Mouse (Mus musculus) embryonic facial prominence, embryonic 12.5 days (tissue): ENCODE data around the gene Asns. TPM values are rescaled to one million over a fixed set of nuclear protein-coding genes. Genes with fewer than 3 reads are reported as not detected.
"Not testable (repeated sequence)": the region's sequence is repeated elsewhere in the genome, so short reads cannot be mapped to it uniquely, and the experiment has no call there.

ENCODE experiments used
- ATAC-seq: fragments of 200-750 bp; cut with Nextera tagmentation; 2 replicates; pipeline ENCODE4 v1.8.0; 2017; ENCODE audit not compliant: insufficient number of reproducible peaks, insufficient read depth, low FRiP score, low TSS enrichment
- H3K27ac ChIP-seq: fragments of 300-500 bp; sonication (generic); 2 replicates; pipeline ENCODE4 v1.5.1; 2016; ENCODE audit warnings: mild to moderate bottlenecking
- H3K27me3 ChIP-seq: fragments of 300-500 bp; sonication (generic); 2 replicates; pipeline ENCODE4 v1.6.1; 2016; ENCODE audit warnings: mild to moderate bottlenecking, moderate library complexity
- H3K36me3 ChIP-seq: fragments of 300-500 bp; sonication (generic); 2 replicates; pipeline ENCODE4 v1.6.1; 2016; ENCODE audit warnings: mild to moderate bottlenecking
- H3K4me1 ChIP-seq: fragments of 300-500 bp; sonication (generic); 2 replicates; pipeline ENCODE4 v1.6.1; 2016
- H3K4me2 ChIP-seq: fragments of 300-500 bp; sonication (generic); replicated peaks from 2 replicates; pipeline ENCODE4 v1.6.1; 2016; ENCODE audit warnings: mild to moderate bottlenecking, moderate library complexity
- H3K4me3 ChIP-seq: fragments of 300-500 bp; sonication (generic); 2 replicates; pipeline ENCODE4 v1.5.1; 2016; ENCODE audit warnings: mild to moderate bottlenecking
- H3K9ac ChIP-seq: fragments of 300-500 bp; sonication (generic); 2 replicates; pipeline ENCODE4 v1.6.1; 2016; ENCODE audit warnings: mild to moderate bottlenecking, moderate library complexity
- H3K9me3 ChIP-seq: fragments of 300-500 bp; sonication (generic); 2 replicates; pipeline ENCODE4 v1.6.1; 2016; ENCODE audit warnings: mild to moderate bottlenecking, moderate library complexity
- WGBS: fragments of 180-500 bp; shearing (Covaris S2); methylation state at CpG from one replicate; pipeline ENCODE4 v1.1.7; 2016; 5-methylcytosine and 5-hydroxymethylcytosine counted together
- polyA plus RNA-seq: library from polyadenylated mRNA; unstranded; fragments of >200 nt; fragmentation: Nextera tagmentation; extraction: Ambion mirVana; gene quantifications from 2 replicates; pipeline ENCODE4 v1.2.1, GENCODE M21; 2016

Gene Asns
- polyA plus RNA-seq, 1 experiment from 2014 or later, result 66.5 TPM

- no peak overlapping the region for H3K4me2 ChIP-seq
- 88% methylated on average over 10 of the region's 10 CpGs for WGBS
- H3K4me1 ChIP-seq, result no peaks in the 10 kb centered on the region
- ATAC-seq, result no peak
- no peaks in the 10 kb centered on the region for H3K27me3 ChIP-seq
- no peaks in the 10 kb centered on the region; the same call in 1 of the 2 replicates for H3K36me3 ChIP-seq
- no peak overlapping the region for H3K9ac ChIP-seq
- H3K27ac ChIP-seq, result no peak overlapping the region
- H3K4me3 ChIP-seq, result no peak overlapping the region
- no peaks in the 10 kb centered on the region for H3K9me3 ChIP-seq
Measured at GRCm38 (mm10) chr6:7672438-7673253, 20.4 kb downstream of the Asns start.

GRCm38 (mm10) chr6:7671429-7671828 is 21.6 kb downstream of the Asns start:
- Histone ChIP-seq H3K27ac (no peak overlapping the region), H3K4me1 (no peaks in the 10 kb centered on the region), H3K27me3 (no peaks in the 10 kb centered on the region), H3K9me3 (no peaks in the 10 kb centered on the region), H3K9ac (no peak overlapping the region), H3K4me2 (no peak overlapping the region), H3K4me3 (no peak overlapping the region), H3K36me3 (no peaks in the 10 kb centered on the region; the same call in 1 of the 2 replicates)
- no peak for ATAC-seq
- WGBS, result 67% methylated on average over 3 of the region's 3 CpGs

DNA sequence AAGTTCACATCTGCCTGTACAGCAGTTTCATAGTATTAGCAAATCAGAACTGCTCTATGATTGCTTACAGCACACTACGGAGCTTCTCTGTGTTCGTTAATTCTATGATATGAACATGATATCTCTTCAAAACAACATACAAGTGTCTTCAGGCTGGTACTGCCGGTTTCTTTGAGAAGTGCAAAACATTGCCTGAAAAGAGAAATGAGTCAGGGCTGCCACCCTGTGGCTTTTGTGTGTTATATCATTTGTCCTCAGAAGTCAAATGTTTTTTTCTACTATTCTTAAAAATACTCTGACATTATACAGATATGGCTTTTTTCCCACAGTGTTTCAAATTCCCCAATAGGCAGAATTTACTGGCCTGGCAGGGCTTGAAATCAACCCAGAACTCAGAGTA is 22.5 kb downstream of the Asns start:
- H3K4me3 ChIP-seq, result no peak overlapping the region
- no peak overlapping the region for H3K9ac ChIP-seq
- no peak for ATAC-seq
- H3K4me1 ChIP-seq, result no peaks in the 10 kb centered on the region
- 53% methylated on average over 3 of the region's 3 CpGs for WGBS
- H3K27me3 ChIP-seq, result no peaks in the 10 kb centered on the region
- no peaks in the 10 kb centered on the region; the same call in 1 of the 2 replicates for H3K36me3 ChIP-seq
- H3K4me2 ChIP-seq, result no peak overlapping the region
- H3K27ac ChIP-seq, result no peak overlapping the region
- H3K9me3 ChIP-seq, result no peaks in the 10 kb centered on the region

DNA sequence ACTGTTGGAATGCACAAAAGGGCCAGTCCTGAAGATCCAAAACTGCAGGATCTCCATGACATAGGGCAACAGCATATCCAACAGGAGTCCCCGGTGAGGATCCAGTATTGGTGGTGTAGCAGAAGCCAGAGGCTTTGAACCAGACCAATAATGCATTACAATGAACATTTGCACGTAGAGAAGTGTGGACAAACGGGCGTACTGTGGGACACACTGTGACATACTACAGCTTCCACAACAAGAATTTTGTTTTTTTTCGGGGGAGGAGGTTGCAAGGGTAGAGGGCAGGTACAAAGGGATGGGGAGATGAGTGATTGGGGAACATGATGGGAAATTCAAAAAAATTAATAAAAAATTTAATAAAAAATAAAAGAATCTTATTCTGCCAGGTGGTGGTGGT is 23.3 kb downstream of the Asns start:
- no peaks in the 10 kb centered on the region for H3K36me3 ChIP-seq
- 91% methylated on average over 5 of the region's 5 CpGs for WGBS
- no peak overlapping the region for H3K9ac ChIP-seq

DNA sequence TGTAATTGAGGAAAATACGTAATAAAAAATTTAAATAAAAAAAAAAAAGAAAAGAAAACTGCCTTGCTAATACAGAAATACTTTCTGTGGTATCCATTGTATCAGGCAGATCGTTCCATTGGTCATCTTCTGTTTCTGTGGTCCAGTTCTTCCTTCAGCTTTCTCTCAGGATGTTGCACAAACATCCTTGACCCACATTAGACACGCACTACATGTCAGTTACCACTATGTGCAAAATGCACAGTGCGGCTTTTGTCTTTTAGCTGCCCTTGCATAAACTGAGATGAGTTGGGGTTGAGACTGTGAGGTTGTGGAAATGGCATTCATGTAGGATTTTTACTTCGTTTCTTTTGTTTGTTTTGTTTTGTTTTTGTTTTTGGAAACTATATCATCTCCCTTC is 24.7 kb downstream of the Asns start:
- ATAC-seq, result no peak

More for the DNA sequence above, 23.3 kb downstream of the Asns start:
- Histone ChIP-seq H3K4me3 (no peak overlapping the region), H3K4me2 (no peak overlapping the region), H3K9me3 (no peaks in the 10 kb centered on the region), H3K27me3 (no peaks in the 10 kb centered on the region), H3K4me1 (no peaks in the 10 kb centered on the region), H3K27ac (no peak overlapping the region)
- no peak for ATAC-seq

GRCm38 (mm10) chr6:7665902-7666301 is 27.2 kb downstream of the Asns start:
- H3K27ac ChIP-seq, H3K4me3 ChIP-seq, H3K4me2 ChIP-seq, ATAC-seq, H3K9me3 ChIP-seq, H3K9ac ChIP-seq, H3K4me1 ChIP-seq, H3K27me3 ChIP-seq, H3K36me3 ChIP-seq: not testable (repeated sequence)
- 93% methylated on average over 4 of the region's 4 CpGs for WGBS

More for the DNA sequence above, 24.7 kb downstream of the Asns start:
- Histone ChIP-seq H3K4me2 (no peak overlapping the region), H3K9ac (no peak overlapping the region), H3K9me3 (no peaks in the 10 kb centered on the region), H3K4me3 (no peak overlapping the region), H3K27me3 (no peaks in the 10 kb centered on the region), H3K36me3 (no peaks in the 10 kb centered on the region), H3K27ac (no peak overlapping the region), H3K4me1 (no peaks in the 10 kb centered on the region)
- 78% methylated on average over 5 of the region's 5 CpGs for WGBS

DNA sequence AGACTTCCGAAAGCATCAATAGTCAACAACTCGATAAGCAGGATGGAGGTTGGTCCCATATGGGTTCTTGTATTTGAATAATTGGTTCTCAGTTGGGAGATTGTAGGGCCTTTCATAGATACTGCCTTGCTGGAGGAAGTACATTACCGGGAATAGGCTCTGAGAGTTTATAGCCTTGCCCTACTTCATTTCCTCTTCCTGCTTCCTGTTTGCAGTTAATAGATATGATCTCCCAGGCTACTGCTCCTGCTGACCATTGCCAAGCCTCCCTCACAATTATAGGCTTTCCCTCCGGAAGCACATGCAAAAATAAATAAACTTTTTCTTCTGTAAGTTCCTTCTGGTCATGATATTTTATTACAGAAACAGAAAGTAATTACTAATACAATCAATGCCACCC is 31.6 kb downstream of the Asns start:
- WGBS, result 63% methylated on average over 4 of the region's 4 CpGs

DNA sequence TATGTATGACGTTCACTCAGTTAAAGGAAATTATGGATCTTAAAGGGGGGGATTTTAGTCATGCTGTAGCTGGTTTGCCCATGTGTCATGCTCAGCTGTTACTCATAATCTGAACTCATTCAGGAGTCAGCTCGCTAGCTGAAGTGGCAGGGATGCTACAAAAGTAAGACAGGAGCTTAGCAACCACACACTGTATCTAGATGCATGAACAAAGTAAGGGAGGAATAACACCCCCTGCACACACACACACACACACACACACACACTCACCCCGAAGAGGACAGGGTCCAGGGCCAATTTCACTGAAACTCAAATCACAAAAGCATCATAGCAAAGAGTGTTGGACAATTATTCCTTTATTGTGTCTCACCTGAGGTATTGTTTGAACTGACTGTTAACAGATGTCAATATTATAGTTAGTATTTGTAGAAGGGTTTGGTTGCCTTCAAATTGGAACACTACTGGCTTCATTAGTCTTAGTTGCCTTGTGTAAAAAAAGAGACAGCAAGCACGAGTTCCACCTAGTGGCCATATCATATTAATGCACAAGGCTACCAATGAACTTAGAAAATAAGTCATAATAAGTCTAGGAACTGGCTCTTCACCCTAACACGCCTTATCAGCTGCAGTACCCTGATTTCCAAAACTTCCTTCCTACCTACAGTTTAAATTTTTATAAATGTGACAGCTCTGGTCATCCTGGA is 32.5 kb downstream of the Asns start:
- H3K27ac ChIP-seq, result no peak overlapping the region
- H3K4me2 ChIP-seq, result no peak overlapping the region
- H3K9ac ChIP-seq, result no peak overlapping the region
- H3K9me3 ChIP-seq, result no peaks in the 10 kb centered on the region
- H3K4me3 ChIP-seq, result no peak overlapping the region
- no peaks in the 10 kb centered on the region for H3K36me3 ChIP-seq
- no peak for ATAC-seq
- H3K27me3 ChIP-seq, result no peaks in the 10 kb centered on the region
- WGBS, result 65% methylated on average over 5 of the region's 5 CpGs
- no peaks in the 10 kb centered on the region for H3K4me1 ChIP-seq

More for the DNA sequence above, 31.6 kb downstream of the Asns start:
- no peak for ATAC-seq
- Histone ChIP-seq H3K4me3 (no peak overlapping the region), H3K27me3 (no peaks in the 10 kb centered on the region), H3K4me2 (no peak overlapping the region), H3K36me3 (no peaks in the 10 kb centered on the region), H3K4me1 (no peaks in the 10 kb centered on the region), H3K27ac (no peak overlapping the region), H3K9me3 (no peaks in the 10 kb centered on the region), H3K9ac (no peak overlapping the region)

- Histone ChIP-seq H3K27ac (no peak overlapping the region), H3K4me1 (no peaks in the 10 kb centered on the region), H3K27me3 (no peaks in the 10 kb centered on the region), H3K9ac (no peak overlapping the region), H3K4me2 (no peak overlapping the region), H3K9me3 (no peaks in the 10 kb centered on the region), H3K36me3 (no peaks in the 10 kb centered on the region), H3K4me3 (no peak overlapping the region)
- 88% methylated on average over 1 of the region's 1 CpGs for WGBS
- no peak for ATAC-seq
Measured at GRCm38 (mm10) chr6:7656601-7657000, 36.5 kb downstream of the Asns start.

DNA sequence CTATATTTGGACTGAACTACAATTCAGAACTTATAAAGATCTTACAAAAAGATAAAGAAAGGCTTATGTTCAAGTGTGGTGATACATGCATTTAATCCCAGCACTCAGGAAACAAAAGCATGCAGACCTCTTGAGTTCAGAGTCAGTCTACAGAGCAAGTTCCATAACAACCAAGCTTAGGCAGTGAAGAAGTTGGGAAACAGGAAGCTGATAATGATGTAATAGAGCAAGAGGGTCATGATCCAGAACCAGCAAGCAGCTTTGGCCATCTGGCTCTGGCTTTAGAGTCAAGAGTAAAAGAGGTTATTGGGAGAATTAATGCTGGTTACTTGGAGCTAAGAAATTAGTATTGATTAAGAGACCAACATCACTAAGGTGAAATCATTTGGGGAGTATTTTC is 44.6 kb downstream of the Asns start:
- no peaks in the 10 kb centered on the region for H3K27me3 ChIP-seq
- no peak overlapping the region for H3K9ac ChIP-seq
- no peak for ATAC-seq
- no peak overlapping the region for H3K27ac ChIP-seq
- H3K9me3 ChIP-seq, result no peaks in the 10 kb centered on the region
- no peaks in the 10 kb centered on the region for H3K4me1 ChIP-seq
- H3K4me2 ChIP-seq, result no peak overlapping the region
- no peak overlapping the region for H3K4me3 ChIP-seq
- H3K36me3 ChIP-seq, result no peaks in the 10 kb centered on the region
